Mouse (Mus musculus): ENCODE measurements around the gene Mettl7a1. TPM values are rescaled to one million over a fixed set of nuclear protein-coding genes. Genes with fewer than 3 reads are reported as not detected.
"Not testable (repeated sequence)": the region's sequence is repeated elsewhere in the genome, so short reads cannot be mapped to it uniquely, and the experiment has no call there.

Mettl7a1 gene
- 10 to 100 TPM; 30.0 to 32.2 TPM for total RNA-seq (2021)
- long read RNA-seq, experiment 1, partial matches to known transcripts, result 0 of 3 reads
- long read RNA-seq, experiment 1, other reads (novel, unspliced or antisense), result 1 of 3 reads
- long read RNA-seq, experiment 2, partial matches to known transcripts, result 0 of 3 reads
- long read RNA-seq, experiment 2, other reads (novel, unspliced or antisense), result 1 of 3 reads

DNA sequence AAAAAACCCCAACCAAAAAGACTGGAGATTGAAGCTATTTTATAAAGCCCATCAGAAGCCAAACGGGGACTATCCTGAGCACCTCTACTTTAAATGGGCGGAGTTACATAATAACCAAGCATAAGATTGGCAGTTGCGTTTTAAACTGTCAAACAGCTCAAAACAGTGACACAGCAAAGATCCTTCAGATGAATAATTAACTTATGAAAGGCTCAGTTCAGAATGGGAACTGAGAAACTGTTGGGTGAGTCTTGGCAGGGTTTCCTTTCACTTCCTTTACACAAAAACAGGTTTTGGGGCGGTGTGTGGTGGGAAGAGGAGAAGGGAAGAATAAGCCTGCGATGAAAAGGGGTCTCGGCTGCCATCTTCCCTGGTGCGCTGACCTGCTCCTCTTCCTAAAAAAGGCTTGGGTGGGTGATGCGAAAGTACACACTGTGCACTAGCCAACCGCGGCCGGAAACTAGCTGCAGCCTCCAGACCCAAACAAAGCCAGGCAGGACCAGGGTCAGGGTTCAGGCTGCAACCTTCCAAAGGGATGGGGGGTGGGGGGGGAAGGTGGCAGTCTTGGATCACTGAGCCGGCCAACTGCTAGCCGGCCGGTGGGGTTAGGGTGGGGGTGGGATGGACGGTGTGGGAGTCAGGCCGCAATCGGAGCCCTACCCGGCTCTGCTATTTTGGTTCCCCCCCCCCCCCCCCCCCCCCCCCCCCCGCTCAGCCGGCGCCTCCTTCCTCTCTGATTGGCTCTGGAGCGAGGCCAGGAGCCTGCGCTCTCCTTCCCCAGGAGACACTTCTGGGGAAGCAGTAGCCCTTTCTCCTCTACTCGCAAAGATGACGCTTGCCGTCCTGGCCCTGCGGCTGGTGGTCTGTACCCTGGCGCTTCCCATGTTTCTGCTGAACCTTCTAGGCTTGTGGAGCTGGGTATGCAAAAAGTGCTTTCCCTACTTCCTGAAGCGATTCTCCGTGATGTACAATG is at the start of gene Mettl7a1:
Mettl7a1 (plus strand) TSS at position 122 of the 973 bp plus-strand sequence.
- no peak for TF ChIP-seq CTCF (IDR thresholded peaks at IDR 0.05)
- peak; percentile 82 to 87 for DNase-seq (ENCODE audit: extremely low spot score in 1 of 2, low spot score in 2 of 2)
- peak within 1 kb of the TSS; percentile 98 for H3K27ac ChIP-seq
- intact Hi-C loops (cut with DNase I), result loop anchor here (5.0 kb wide), 2 partner anchors 67 to 313 kb away; partner anchors contain the start of gene Dazap2
- peak within 1 kb of the TSS; percentile 60 for H3K4me3 ChIP-seq

DNA sequence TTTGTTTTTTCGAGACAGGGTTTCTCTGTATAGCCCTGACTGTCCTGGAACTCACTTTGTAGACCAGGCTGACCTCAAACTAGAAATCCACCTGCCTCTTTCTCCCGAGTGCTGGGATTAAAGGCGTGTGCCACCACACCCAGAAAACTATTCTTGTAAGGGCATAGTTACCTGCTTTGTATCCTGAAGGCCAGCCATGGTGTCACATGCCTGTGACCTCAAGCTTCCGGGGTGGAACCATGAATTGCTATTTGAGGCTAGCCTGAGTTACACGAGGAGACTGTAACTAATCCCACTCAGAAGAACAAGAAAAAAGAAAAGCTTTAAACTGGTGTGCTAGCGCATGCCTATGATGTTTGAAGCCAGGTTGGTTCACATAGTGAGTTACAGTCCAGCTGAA is 47.6 kb upstream of the Mettl7a1 start:
- no peak for TF ChIP-seq CTCF (IDR thresholded peaks at IDR 0.05)
- DNase-seq (ENCODE audit: extremely low spot score in 1 of 2, low spot score in 2 of 2), result no peak
- no peak overlapping the region for H3K4me3 ChIP-seq
- intact Hi-C loops (cut with DNase I), result no loop called here
- no peak overlapping the region for H3K27ac ChIP-seq

DNA sequence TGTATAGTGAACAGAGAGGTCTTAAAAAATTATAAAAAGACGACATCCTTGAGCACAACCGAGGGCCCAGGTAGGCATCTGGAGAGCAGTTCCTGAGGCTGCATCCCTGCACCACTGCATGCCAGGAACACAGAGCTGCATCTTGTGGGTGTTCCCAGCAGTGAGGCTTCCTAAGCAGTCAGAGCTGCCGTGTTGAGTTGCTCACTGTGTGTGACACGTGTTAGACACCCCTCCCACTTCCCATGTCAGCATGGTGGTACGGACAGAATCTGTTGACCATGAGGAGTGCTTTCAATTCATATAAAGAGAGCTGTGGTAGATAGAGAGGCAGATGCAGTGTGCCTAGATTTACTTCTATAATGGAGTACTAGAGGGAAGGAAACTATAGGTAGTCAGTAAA is 46.6 kb upstream of the Mettl7a1 start:
- intact Hi-C loops (cut with DNase I), result no loop called here
- Histone ChIP-seq H3K4me3 (no peak overlapping the region), H3K27ac (no peak overlapping the region)
- no peak for TF ChIP-seq CTCF (IDR thresholded peaks at IDR 0.05)
- no peak for DNase-seq (ENCODE audit: extremely low spot score in 1 of 2, low spot score in 2 of 2)

DNA sequence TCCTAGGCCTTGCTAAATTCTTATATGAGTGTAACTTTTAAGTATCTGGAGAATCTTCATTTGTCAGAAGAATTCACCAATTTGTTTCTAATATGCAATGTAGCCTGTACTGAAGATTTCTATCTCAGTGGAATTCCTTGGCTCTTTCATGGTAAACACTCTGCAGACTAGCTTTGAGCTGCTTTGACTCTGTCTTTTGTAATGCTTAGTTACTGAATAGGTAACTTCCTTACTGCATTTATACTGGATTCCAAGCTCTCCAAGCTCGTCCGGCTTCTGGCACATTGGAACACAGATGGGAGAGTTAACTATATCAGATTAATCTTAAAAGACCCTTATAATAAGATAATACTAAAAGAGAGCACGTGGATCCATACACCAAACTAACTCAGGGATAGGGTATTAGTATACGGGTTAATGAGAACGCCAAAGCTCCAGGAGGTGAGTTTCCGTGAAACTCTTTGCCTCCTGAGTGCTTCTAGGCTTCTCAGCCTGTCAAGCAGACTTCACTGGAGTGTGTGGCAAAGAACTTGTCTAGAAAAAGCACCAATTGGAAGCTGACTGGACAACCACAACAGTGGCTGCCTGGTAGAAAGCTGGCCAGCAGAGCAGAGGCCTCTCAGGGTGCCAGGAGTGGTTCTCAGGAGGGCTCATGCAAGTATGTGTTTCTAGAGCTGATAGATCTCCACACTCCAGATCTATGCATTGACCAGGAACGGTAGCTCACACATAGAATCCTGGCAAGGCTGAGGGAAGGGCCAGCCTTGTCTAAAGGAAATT is 45.1 kb upstream of the Mettl7a1 start:
- intact Hi-C loops (cut with DNase I), result no loop called here
- H3K27ac ChIP-seq, result no peak overlapping the region
- H3K4me3 ChIP-seq, result no peak overlapping the region
- no peak for TF ChIP-seq CTCF (IDR thresholded peaks at IDR 0.05)
- no peak for DNase-seq (ENCODE audit: extremely low spot score in 1 of 2, low spot score in 2 of 2)

DNA sequence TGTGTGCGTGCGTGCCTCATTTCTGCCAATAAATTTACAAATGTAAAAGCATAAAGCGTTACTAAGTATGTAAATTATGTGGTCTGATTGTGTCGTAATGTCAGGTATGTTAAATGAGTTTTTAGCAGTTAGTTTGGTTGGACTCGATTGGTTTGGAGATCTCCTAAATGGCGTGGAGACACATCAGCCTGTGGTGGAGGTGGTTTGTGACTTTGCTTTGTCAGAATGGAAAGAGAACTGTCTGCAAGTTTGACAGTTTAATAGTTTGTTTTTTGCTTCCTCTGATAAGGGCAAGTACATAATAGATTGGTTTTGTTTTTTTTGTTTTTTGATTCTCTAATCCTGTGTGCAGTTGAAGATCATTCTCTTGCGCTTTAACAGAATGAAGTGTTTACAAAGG is 43.6 kb upstream of the Mettl7a1 start:
- intact Hi-C loops (cut with DNase I), result loop anchor here (5.0 kb wide), 1 partner anchor 197 kb away; no protein-coding TSS in a partner anchor
- not testable (repeated sequence) for DNase-seq (ENCODE audit: extremely low spot score in 1 of 2, low spot score in 2 of 2); H3K27ac ChIP-seq; H3K4me3 ChIP-seq

DNA sequence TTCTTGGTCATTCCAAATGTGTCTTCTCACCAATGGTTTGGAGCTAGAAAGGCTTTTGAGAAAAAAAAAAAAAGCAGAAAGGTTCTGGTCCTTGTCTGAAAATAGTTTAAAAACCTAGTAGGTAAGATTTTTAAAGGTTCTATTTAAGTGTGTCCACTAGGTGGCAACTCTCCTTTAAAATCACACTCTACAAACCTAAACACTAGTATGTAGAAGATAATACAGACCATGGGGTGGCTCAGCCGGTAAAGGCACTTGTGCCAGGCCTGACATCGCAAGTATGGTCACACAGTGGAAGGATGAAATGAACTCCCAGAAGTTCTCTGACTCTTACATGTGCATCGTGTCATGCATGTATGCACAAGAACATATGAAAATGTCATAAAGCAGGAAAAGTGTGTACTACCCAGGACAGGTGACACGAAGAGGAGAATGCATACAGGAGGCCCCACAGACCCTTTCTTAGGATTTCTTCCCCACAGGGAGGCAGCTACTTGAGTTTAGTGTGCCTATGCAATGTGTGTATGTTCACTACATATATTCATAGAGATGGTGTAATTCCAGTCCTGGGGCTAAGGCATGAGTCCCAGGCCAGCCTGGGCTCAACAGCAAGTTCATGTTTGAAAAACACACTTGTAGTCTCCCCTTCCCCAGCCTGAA is 40.6 kb upstream of the Mettl7a1 start:
- Histone ChIP-seq H3K4me3 (no peak overlapping the region), H3K27ac (no peak overlapping the region)
- TF ChIP-seq CTCF (IDR thresholded peaks at IDR 0.05), result peak; percentile 62
- intact Hi-C loops (cut with DNase I), result loop anchor here (2.0 to 5.0 kb wide), 2 partner anchors 111 to 194 kb away; no protein-coding TSS in a partner anchor
- no peak for DNase-seq (ENCODE audit: extremely low spot score in 1 of 2, low spot score in 2 of 2)

DNA sequence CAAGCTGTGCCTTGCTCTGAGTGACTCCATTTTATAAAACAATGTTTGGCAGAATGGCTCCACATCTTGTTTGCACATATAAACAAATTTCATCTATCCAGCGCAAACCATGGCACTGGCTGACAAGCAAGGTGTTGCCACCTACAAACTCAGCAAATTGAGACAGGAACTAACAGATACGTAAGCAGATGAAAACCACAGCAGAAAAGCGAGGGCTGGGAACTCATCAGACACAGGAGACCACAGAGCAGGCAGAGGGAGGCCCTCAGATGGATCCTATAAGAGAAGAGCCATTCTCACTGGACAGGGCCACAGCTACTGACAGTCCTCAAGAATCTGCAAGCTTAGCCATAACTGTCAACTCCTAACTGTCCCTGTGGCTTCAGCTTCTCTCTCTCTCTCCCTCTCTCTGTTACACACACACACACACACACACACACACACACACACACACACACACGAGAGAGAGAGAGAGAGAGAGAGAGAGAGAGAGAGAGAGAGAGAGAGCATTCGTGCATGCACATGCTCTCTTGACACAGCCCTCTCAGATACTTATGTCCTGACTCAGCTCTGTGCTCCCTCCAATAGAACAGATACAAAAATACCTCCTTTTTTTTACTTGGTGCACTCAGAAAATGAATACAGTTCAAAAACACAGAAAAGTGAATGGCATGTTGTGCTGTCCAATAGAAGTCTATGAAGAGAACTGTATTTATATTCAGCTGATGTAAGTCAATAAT is 38.2 kb upstream of the Mettl7a1 start:
- Histone ChIP-seq H3K4me3 (no peak overlapping the region), H3K27ac (no peak overlapping the region)
- intact Hi-C loops (cut with DNase I), result no loop called here
- TF ChIP-seq CTCF (IDR thresholded peaks at IDR 0.05), result no peak
- no peak for DNase-seq (ENCODE audit: extremely low spot score in 1 of 2, low spot score in 2 of 2)

DNA sequence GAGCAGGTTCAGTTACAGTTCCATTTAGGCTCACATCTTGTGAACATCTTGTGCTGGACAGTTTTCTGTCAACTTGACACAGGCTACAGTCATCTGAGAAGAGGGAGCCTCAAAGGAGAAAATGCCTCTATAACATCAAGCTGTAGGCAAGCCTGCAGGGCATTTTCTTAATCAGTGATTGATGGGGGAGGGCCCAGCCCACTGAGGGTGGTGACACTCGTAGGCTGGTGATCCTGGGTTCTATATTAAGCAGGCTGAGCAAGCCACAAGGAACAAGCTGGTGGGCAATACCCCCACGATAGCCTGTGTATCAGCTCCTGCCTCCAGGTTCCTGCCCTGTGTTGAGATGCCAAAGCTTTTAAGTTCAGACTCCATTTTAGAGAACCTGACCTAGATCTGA is 35.0 kb upstream of the Mettl7a1 start:
- intact Hi-C loops (cut with DNase I), result no loop called here
- Histone ChIP-seq H3K27ac (no peak overlapping the region), H3K4me3 (no peak overlapping the region)
- no peak for TF ChIP-seq CTCF (IDR thresholded peaks at IDR 0.05)
- no peak for DNase-seq (ENCODE audit: extremely low spot score in 1 of 2, low spot score in 2 of 2)

DNA sequence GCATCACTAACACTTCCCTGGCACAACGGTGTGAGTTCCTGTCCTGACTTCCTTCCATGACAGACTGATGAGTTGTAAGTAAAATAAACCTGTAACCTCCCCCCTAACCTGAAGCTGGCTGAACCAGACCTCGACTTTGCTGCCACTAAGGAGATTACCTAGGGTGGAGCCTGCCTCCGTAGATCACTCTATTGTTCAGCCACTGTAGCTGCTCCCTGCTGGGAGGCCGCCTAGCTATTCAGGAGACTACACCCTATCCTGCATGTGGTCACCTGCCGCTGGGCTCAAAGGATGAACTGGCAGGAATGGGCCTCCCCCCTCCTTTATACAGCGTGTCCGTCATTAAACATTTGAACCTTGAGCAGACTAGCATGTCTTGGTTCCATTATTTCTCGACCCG is 34.2 kb upstream of the Mettl7a1 start:
- Histone ChIP-seq H3K27ac (no peak overlapping the region), H3K4me3 (no peak overlapping the region)
- intact Hi-C loops (cut with DNase I), result no loop called here
- TF ChIP-seq CTCF (IDR thresholded peaks at IDR 0.05), result no peak
- DNase-seq (ENCODE audit: extremely low spot score in 1 of 2, low spot score in 2 of 2), result no peak

DNA sequence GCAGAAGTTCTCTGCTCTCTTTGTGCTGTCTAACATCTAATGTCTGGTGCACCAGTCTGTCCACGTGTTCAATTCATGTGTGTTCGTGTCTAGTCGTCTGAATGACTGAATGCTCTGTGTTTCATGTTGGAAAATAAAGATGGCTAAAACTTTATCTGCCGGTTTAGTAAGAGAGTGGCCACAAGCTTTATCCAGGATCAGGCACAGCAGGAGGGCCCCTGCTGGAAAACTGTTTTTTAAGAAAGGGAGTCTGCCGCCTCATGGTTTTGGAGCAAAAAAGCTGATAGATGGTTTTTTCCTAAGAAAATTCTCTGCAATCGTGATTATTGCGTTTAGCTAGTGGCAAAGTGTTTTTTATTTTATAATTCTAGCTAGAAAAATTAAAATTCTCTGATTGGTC is 33.3 kb upstream of the Mettl7a1 start:
- H3K27ac ChIP-seq; DNase-seq (ENCODE audit: extremely low spot score in 1 of 2, low spot score in 2 of 2); H3K4me3 ChIP-seq; intact Hi-C loops (cut with DNase I): not testable (repeated sequence)

DNA sequence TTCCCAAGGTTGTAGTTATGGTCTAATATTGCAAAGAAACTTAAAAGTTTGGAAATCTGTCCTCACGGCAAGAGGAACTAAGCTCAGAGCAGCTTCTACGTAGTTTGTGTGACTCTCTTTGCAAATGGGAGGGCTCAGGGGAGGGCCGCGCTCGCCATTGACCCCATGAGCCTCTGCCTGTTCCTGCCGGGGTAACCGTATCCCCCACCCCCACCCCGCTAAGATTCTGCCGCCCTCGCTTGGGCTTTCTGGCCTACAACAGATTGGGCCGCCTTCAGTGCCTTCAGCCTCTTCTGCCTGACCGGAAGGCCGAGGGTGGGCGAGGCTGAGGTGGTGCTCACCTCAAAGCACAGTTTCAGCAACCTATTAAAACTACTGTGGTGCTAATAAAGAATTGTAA is 32.5 kb upstream of the Mettl7a1 start:
- no peak overlapping the region for H3K4me3 ChIP-seq
- TF ChIP-seq CTCF (IDR thresholded peaks at IDR 0.05), result no peak
- intact Hi-C loops (cut with DNase I), result no loop called here
- no peak for DNase-seq (ENCODE audit: extremely low spot score in 1 of 2, low spot score in 2 of 2)
- H3K27ac ChIP-seq, result no peak overlapping the region

DNA sequence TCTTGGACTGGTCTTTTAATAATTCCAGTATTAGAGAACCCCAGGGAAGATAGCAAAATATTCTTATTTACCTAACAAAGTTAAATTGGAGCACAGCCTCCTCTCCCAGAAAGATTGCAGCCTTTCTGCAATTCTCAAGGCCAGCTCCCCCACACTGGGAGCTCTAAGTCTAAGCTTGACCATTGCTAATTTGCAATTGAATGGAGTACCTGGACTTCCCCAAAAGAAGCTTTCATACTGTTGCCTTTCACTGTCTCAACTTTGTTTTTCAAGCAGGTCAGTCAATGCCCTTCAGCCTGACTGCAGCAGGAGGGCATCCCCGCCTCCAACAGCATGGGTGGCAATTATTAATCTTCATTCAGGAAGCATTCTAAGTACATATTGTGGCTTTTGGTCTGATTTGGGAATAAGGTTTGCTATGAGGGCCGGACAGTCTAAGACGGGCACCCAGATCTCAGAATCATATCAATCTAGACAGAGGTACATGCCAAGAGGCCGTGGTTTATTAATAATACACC is 30.1 kb upstream of the Mettl7a1 start:
- intact Hi-C loops (cut with DNase I), result not testable (repeated sequence)

More for the DNA sequence above, 30.1 kb upstream of the Mettl7a1 start:
- DNase-seq (ENCODE audit: extremely low spot score in 1 of 2, low spot score in 2 of 2); H3K4me3 ChIP-seq; H3K27ac ChIP-seq: not testable (repeated sequence)
